Mouse (Mus musculus): ENCODE data around the gene Pdlim4. TPM values are rescaled to one million over a fixed set of nuclear protein-coding genes. Genes with fewer than 3 reads are reported as not detected.

Pdlim4 gene
- polyA plus RNA-seq, 1 experiment from 2014 or later: 4.0 TPM

GRCm38 (mm10) chr11:54018893-54019732 is 49.7 kb downstream of the Pdlim4 start:
- no peak overlapping the region for H3K27ac ChIP-seq (ENCODE audit: low read depth)
- no peaks in the 10 kb centered on the region; the same call in 1 of the 2 replicates for H3K27me3 ChIP-seq (ENCODE audit: insufficient read depth, low read length)
- H3K4me1 ChIP-seq (ENCODE audit: insufficient read depth): peaks cover 16% of the 10 kb centered on the region
- H3K36me3 ChIP-seq (replicated peaks; ENCODE audit: insufficient read depth, low read length): peaks cover 18% of the 10 kb centered on the region; the same call in 1 of the 2 replicates
- no peak for DNase-seq
- no peak for ATAC-seq
- H3K9me3 ChIP-seq (ENCODE audit: low read length): no peaks in the 10 kb centered on the region
- TF ChIP-seq CTCF (IDR thresholded peaks at IDR 0.05; ENCODE audit: low read depth) (no peak), EP300 (IDR thresholded peaks at IDR 0.05; ENCODE audit: low read depth) (no peak)
- no peak overlapping the region for H3K9ac ChIP-seq (replicated peaks)
- no peak overlapping the region for H3K4me2 ChIP-seq (ENCODE audit: low read depth, low read length)
- WGBS (ENCODE audit: insufficient replicate concordance): 80% methylated on average over 3 of the region's 3 CpGs
- H3K4me3 ChIP-seq (ENCODE audit: low read depth, low read length): no peak overlapping the region

- H3K4me2 ChIP-seq (ENCODE audit: low read depth, low read length): no peak overlapping the region
- H3K27me3 ChIP-seq (ENCODE audit: insufficient read depth, low read length): no peaks in the 10 kb centered on the region; the same call in 1 of the 2 replicates
- no peak overlapping the region for H3K9ac ChIP-seq (replicated peaks)
- H3K27ac ChIP-seq (ENCODE audit: low read depth): no peak overlapping the region
- TF ChIP-seq CTCF (IDR thresholded peaks at IDR 0.05; ENCODE audit: low read depth): no peak
- TF ChIP-seq EP300 (IDR thresholded peaks at IDR 0.05; ENCODE audit: low read depth): no peak
- peaks cover 16% of the 10 kb centered on the region; the same call in 1 of the 2 replicates for H3K36me3 ChIP-seq (replicated peaks; ENCODE audit: insufficient read depth, low read length)
- H3K4me3 ChIP-seq (ENCODE audit: low read depth, low read length): no peak overlapping the region
- H3K9me3 ChIP-seq (ENCODE audit: low read length): no peaks in the 10 kb centered on the region
- DNase-seq (no peak), ATAC-seq (no peak)
- peaks cover 7% of the 10 kb centered on the region for H3K4me1 ChIP-seq (ENCODE audit: insufficient read depth)
- WGBS (ENCODE audit: insufficient replicate concordance): 70% methylated on average over 4 of the region's 4 CpGs
Observed at GRCm38 (mm10) chr11:54017596-54017995, 51.2 kb downstream of the Pdlim4 start.

- no peak for TF ChIP-seq CTCF (IDR thresholded peaks at IDR 0.05; ENCODE audit: low read depth)
- no peak for TF ChIP-seq EP300 (IDR thresholded peaks at IDR 0.05; ENCODE audit: low read depth)
- Histone ChIP-seq H3K36me3 (replicated peaks; ENCODE audit: insufficient read depth, low read length) (peaks cover 8% of the 10 kb centered on the region; the same call in 1 of the 2 replicates), H3K9me3 (ENCODE audit: low read length) (no peaks in the 10 kb centered on the region)
Observed at GRCm38 (mm10) chr11:54016051-54016450, 52.8 kb downstream of the Pdlim4 start.

GRCm38 (mm10) chr11:54012961-54013360 is 55.9 kb downstream of the Pdlim4 start:
- no peak for ATAC-seq
- Histone ChIP-seq H3K36me3 (replicated peaks; ENCODE audit: insufficient read depth, low read length) (peaks cover 6% of the 10 kb centered on the region; the same call in 1 of the 2 replicates), H3K4me3 (ENCODE audit: low read depth, low read length) (no peak overlapping the region), H3K9ac (replicated peaks) (no peak overlapping the region), H3K27me3 (ENCODE audit: insufficient read depth, low read length) (no peaks in the 10 kb centered on the region; the same call in 1 of the 2 replicates), H3K4me1 (ENCODE audit: insufficient read depth) (no peaks in the 10 kb centered on the region; the same call in 1 of the 2 replicates), H3K27ac (ENCODE audit: low read depth) (no peak overlapping the region), H3K4me2 (ENCODE audit: low read depth, low read length) (no peak overlapping the region), H3K9me3 (ENCODE audit: low read length) (no peaks in the 10 kb centered on the region)
- no peak for DNase-seq
- no peak for TF ChIP-seq CTCF (IDR thresholded peaks at IDR 0.05; ENCODE audit: low read depth)
- no peak for TF ChIP-seq EP300 (IDR thresholded peaks at IDR 0.05; ENCODE audit: low read depth)
- 94% methylated on average over 5 of the region's 5 CpGs for WGBS (ENCODE audit: insufficient replicate concordance)

More at GRCm38 (mm10) chr11:54016051-54016450, 52.8 kb downstream of the Pdlim4 start:
- Histone ChIP-seq H3K27me3 (ENCODE audit: insufficient read depth, low read length) (no peaks in the 10 kb centered on the region; the same call in 1 of the 2 replicates), H3K4me2 (ENCODE audit: low read depth, low read length) (no peak overlapping the region), H3K9ac (replicated peaks) (no peak overlapping the region), H3K4me1 (ENCODE audit: insufficient read depth) (0 out of 2 replicates have a peak, but pooled peaks cover 4% of the 10 kb centered on the region), H3K27ac (ENCODE audit: low read depth) (no peak overlapping the region), H3K4me3 (ENCODE audit: low read depth, low read length) (no peak overlapping the region)
- no peak for DNase-seq
- ATAC-seq: no peak
- WGBS (ENCODE audit: insufficient replicate concordance): 89% methylated on average over 8 of the region's 8 CpGs

- Histone ChIP-seq H3K27ac (ENCODE audit: low read depth) (no peak overlapping the region), H3K4me3 (ENCODE audit: low read depth, low read length) (no peak overlapping the region), H3K9me3 (ENCODE audit: low read length) (no peaks in the 10 kb centered on the region), H3K4me2 (ENCODE audit: low read depth, low read length) (no peak overlapping the region), H3K36me3 (replicated peaks; ENCODE audit: insufficient read depth, low read length) (peaks cover 13% of the 10 kb centered on the region; the same call in 1 of the 2 replicates), H3K27me3 (ENCODE audit: insufficient read depth, low read length) (no peaks in the 10 kb centered on the region; the same call in 1 of the 2 replicates), H3K9ac (replicated peaks) (no peak overlapping the region), H3K4me1 (ENCODE audit: insufficient read depth) (peaks cover 15% of the 10 kb centered on the region)
- DNase-seq (no peak), ATAC-seq (no peak)
- WGBS (ENCODE audit: insufficient replicate concordance): 75% methylated on average over 2 of the region's 2 CpGs
- no peak for TF ChIP-seq EP300 (IDR thresholded peaks at IDR 0.05; ENCODE audit: low read depth)
- no peak for TF ChIP-seq CTCF (IDR thresholded peaks at IDR 0.05; ENCODE audit: low read depth)
Observed at GRCm38 (mm10) chr11:54011255-54011654, 57.6 kb downstream of the Pdlim4 start.

- Histone ChIP-seq H3K27ac (ENCODE audit: low read depth) (no peak overlapping the region), H3K4me1 (ENCODE audit: insufficient read depth) (peaks cover 37% of the 10 kb centered on the region), H3K9ac (replicated peaks) (no peak overlapping the region), H3K9me3 (ENCODE audit: low read length) (no peaks in the 10 kb centered on the region), H3K4me3 (ENCODE audit: low read depth, low read length) (no peak overlapping the region), H3K27me3 (ENCODE audit: insufficient read depth, low read length) (no peaks in the 10 kb centered on the region), H3K4me2 (ENCODE audit: low read depth, low read length) (no peak overlapping the region), H3K36me3 (replicated peaks; ENCODE audit: insufficient read depth, low read length) (peaks cover 7% of the 10 kb centered on the region)
- ATAC-seq (no peak), DNase-seq (no peak)
- 80% methylated on average over 10 of the region's 10 CpGs for WGBS (ENCODE audit: insufficient replicate concordance)
- no peak for TF ChIP-seq EP300 (IDR thresholded peaks at IDR 0.05; ENCODE audit: low read depth)
- no peak for TF ChIP-seq CTCF (IDR thresholded peaks at IDR 0.05; ENCODE audit: low read depth)
Observed at GRCm38 (mm10) chr11:54008416-54008920, 60.3 kb downstream of the Pdlim4 start.

Data from liver, postnatal 0 days (tissue).